Mouse (Mus musculus) kidney, adult 2 months (tissue): ENCODE results near the gene Srsf4.

Source experiments
- CTCF ChIP-seq: fragments of 200-500 bp; conservative IDR thresholded peaks from 2 replicates; pipeline ENCODE4 v1.5.1; 2011; ENCODE audit warnings: low read depth, mild to moderate bottlenecking, control low read depth, low read length, moderate library complexity, mixed read lengths; ENCODE audit not compliant: insufficient read depth, insufficient read length
- POLR2A ChIP-seq: fragments of 200-500 bp; IDR thresholded peaks from one replicate; pipeline ENCODE4 v1.6.1; 2011; ENCODE audit warnings: low read depth, low read length, control low read depth

DNA sequence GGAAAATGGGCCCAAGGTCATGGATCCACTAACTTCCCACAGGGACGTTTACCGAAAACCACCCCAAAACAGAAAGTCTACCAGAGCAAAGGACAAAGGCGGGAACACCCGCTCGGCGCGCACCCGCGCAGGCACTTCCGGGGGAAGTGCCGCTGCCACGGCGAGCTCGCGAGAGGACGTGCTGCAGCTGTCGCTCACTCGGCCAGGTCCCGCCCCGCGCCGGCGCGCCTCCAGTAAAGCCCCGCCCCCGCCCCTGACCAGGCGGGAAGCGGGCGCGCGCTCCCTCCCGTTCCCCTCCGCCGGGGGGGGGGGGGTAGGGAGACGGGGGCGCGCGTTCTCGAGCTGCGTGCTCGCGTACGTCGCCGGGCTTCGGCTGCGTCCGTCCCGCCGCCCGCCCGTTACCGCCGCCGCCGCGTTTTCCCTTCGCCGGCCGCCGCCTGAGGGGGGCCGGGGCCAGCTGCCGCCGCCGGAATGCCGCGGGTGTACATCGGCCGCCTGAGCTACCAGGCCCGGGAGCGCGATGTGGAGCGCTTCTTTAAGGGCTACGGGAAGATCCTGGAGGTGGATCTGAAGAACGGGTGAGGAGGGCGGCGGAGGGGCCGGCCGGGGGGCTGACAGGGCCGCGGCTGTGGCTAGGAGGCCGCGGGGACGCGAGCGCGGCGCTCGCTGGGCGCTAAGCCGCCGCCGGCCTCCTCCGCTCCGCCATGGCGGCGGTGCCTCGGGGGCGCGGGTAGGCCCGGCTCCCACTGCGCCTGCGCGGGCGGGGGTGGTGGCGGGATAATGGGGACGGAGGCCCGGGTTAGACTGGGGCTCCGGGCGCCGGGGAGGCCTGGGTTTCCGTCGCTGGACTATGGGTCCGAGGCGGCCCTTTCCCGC, at the start of gene Srsf4:
- peak; percentile 79 for TF ChIP-seq POLR2A
- no peak for TF ChIP-seq CTCF
